Mouse (Mus musculus) myocyte (in vitro differentiated cells): ENCODE measurements at regions not wholly inside any gene's neighbourhood (a gene's known extent, or its start where the extent isn't known, plus 50 kb on each side); places are given as distances from the start of the nearest gene placed in this dataset.

Source experiments
- MAX ChIP-seq: IDR thresholded peaks from one replicate; pipeline ENCODE4 v1.6.1; 2011; ENCODE audit warnings: low read depth, mild to moderate bottlenecking, control low read depth
- POLR2A ChIP-seq: IDR thresholded peaks from one replicate; pipeline ENCODE4 v1.6.1; 2011; ENCODE audit warnings: low read depth, mild to moderate bottlenecking, control low read depth, moderate library complexity; ENCODE audit not compliant: insufficient read length
- POLR2AphosphoS2 ChIP-seq: IDR thresholded peaks from one replicate; pipeline ENCODE4 v1.6.1; 2011; ENCODE audit warnings: low read depth, control low read depth; ENCODE audit not compliant: insufficient read length
- REST ChIP-seq: IDR thresholded peaks from one replicate; pipeline ENCODE4 v1.6.1; 2011; ENCODE audit warnings: mild to moderate bottlenecking, control low read depth, moderate library complexity; ENCODE audit not compliant: insufficient read depth, insufficient read length

DNA sequence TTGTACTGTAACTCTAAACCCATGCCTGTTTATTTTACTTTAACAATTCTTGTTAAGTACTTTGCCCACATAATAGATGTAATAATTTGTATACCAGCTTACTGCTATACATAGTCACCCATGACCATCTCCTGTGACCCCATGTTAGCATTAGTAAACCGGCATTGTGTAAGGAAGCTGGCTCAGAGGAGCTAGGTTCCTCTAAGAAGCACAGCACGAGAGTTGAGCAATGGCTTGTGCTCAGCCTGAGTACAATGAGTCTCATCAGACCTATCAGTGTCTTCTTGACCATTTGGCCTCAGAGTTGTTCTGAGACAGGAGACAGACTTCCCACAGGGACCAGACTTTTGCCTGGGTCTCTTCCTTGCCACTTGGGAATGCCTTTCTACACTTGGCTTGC is 279.6 kb downstream of the Maf start:
- TF ChIP-seq POLR2AphosphoS2 (no peak), POLR2A (no peak), REST (no peak), MAX (no peak)
